9 mouse cellular contexts compared by ENCODE assay signal in genomic region chr4:102944325-102944724, GRCm38 (mm10). TPM values are rescaled to one million over a fixed set of nuclear protein-coding genes. Genes with fewer than 3 reads are reported as not detected.
"Had no signal": no experiment of that assay in that cellular context is flagged by ENCODE, and none has a peak within 500 bp of the region (broad histone marks: within the 10 kb centered on the region; RNA-seq: fewer than 3 reads in every experiment).

No protein-coding gene starts in this region.

- DNase-seq: kidney, postnatal 25 days; layer of hippocampus, adult 9-11 months; lung, adult 18-20 months; midbrain, embryonic 14.5 days; thymus, adult 18-20 months; thymus, postnatal 14 days had no signal

RNA-seq across cellular contexts. Expression of gene Tctex1d1, which starts 34.1 kb away (rescaled TPM):
- total RNA-seq: liver, adult 2 months; monocyte, adult 5-6 weeks; neutrophil, adult 5-6 weeks had no signal
